Mouse (Mus musculus): ENCODE data around the gene Npr2. TPM values are rescaled to one million over a fixed set of nuclear protein-coding genes. Genes with fewer than 3 reads are reported as not detected.

Npr2 gene
- total RNA-seq, 2 experiments from 2014 or later = 42.9 to 45.1 TPM

DNA sequence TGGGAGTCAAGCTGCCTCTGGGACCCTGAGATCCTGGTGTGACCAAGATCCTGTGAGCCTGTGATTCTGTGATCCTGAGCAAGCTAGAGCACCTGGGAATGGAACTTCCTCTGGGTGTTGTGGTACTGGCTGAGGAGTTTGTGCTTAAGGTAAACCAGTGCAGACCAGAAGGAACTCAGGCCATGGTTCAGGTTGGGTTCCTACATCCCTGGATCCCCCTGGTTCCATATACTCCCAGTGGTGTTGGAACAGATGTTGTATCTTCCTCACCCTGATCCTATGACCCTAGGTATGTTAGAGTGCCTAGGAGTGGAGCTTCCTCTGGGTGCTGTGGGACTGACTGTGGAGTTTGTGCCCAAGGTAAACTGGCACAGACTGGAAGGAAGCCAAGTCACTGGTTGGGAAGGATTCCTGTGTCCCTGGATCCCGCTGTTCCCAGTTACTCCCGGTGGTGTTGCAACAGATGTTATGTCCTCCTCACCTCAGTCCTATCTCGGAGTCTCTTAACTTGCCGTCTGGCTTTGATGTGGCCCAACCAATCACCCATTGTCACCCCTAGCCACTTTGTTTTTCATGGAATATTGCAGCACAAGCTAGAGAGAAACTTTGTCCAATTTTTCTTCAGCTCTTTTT is 11.5 kb upstream of the Npr2 start:
- DNase-seq = no peak
- intact Hi-C loops (cut with DNase I) = loop anchor here (10.0 kb wide), 1 partner anchor 245 kb away; no protein-coding TSS in a partner anchor

GRCm38 (mm10) chr4:43629106-43629817 is 2.5 kb upstream of the Npr2 start:
- intact Hi-C loops (cut with DNase I) = loop anchor here (10.0 kb wide), 1 partner anchor 236 kb away; no protein-coding TSS in a partner anchor
- DNase-seq = no peak

GRCm38 (mm10) chr4:43630030-43630581 is 1.6 kb upstream of the Npr2 start:
- intact Hi-C loops (cut with DNase I) = loop anchor here (1.0 to 2.0 kb wide), 3 partner anchors 27 to 82 kb away; partner anchors contain the start of gene Hint2

GRCm38 (mm10) chr4:43630671-43631045 is 1.1 kb upstream of the Npr2 start:
- intact Hi-C loops (cut with DNase I) = loop anchor here (1.0 to 2.0 kb wide), 3 partner anchors 26 to 82 kb away; partner anchors contain the start of gene Hint2
- peak in 1 of 2 experiments; percentile 45 for DNase-seq

More at GRCm38 (mm10) chr4:43630030-43630581, 1.6 kb upstream of the Npr2 start:
- peak; percentile 91 to 92 for DNase-seq

- peak; percentile 40 to 53 for DNase-seq
- intact Hi-C loops (cut with DNase I) = loop anchor here (2.0 kb wide), 1 partner anchor 25 kb away; the partner anchor contains the start of gene Hint2
These were observed 503 bp downstream of the Npr2 start for GRCm38 (mm10) chr4:43631956-43632920.

GRCm38 (mm10) chr4:43633296-43633695 is 1.6 kb downstream of the Npr2 start:
- DNase-seq = no peak
- intact Hi-C loops (cut with DNase I) = no loop called here

DNA sequence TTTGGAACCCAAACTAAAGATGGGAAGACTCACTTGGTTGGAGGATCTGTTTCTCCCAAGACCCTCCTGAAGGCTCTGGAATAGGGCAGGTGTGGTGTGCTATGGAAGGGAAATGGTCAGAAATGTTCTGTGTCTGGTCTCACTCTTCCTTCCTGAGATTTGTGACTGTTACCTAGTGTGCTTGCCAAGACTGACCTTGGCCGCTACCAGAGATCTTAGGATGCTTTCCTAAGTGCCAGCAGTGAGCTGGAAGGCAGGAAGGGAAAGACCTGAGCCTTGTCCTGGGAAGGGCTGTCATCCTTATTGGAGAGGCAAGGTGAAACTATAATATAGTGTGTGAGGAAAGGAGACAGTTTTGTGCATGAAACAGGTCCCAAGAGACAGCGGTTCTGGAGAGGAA is 2.0 kb downstream of the Npr2 start:
- intact Hi-C loops (cut with DNase I) = no loop called here
- DNase-seq = no peak

- DNase-seq = no peak
These were observed 3.1 kb downstream of the Npr2 start for GRCm38 (mm10) chr4:43634621-43635374.

GRCm38 (mm10) chr4:43636751-43637150 is 5.0 kb downstream of the Npr2 start:
- intact Hi-C loops (cut with DNase I) = no loop called here
- DNase-seq = no peak

More at GRCm38 (mm10) chr4:43634621-43635374, 3.1 kb downstream of the Npr2 start:
- intact Hi-C loops (cut with DNase I) = no loop called here

DNA sequence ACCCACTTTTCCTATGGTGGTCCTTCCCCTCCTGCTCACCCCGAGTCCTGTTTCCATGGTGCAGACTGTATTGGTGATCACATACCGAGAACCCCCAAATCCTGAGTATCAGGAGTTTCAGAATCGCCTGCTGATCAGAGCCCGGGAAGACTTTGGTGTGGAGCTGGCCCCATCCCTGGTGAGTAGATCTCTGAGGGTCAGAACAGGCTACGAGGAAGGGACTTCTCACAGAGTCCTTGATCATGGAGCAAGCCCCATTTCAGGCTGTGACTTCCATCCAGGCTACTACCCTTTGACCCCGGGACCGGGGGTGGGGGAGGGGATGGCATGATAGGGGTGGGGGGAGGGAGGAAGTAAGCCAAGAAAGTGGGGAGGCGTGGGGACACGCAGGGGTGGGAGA is 8.3 kb downstream of the Npr2 start:
- no peak for DNase-seq
- intact Hi-C loops (cut with DNase I) = no loop called here

GRCm38 (mm10) chr4:43640491-43640890 is 8.8 kb downstream of the Npr2 start:
- intact Hi-C loops (cut with DNase I) = no loop called here
- no peak for DNase-seq

GRCm38 (mm10) chr4:43649783-43650182 is 18.0 kb downstream of the Npr2 start:
- no peak for DNase-seq
- intact Hi-C loops (cut with DNase I) = no loop called here

- intact Hi-C loops (cut with DNase I) = no loop called here
These were observed 21.0 kb downstream of the Npr2 start for GRCm38 (mm10) chr4:43652726-43653125.

GRCm38 (mm10) chr4:43653161-43654015 is 21.7 kb downstream of the Npr2 start, which contains the start of gene Spag8:
Gene Spag8 (minus strand): TSS chr4:43653594.
- DNase-seq = peak in 1 of 2 experiments; percentile 38
- intact Hi-C loops (cut with DNase I) = no loop called here

More at GRCm38 (mm10) chr4:43652726-43653125, 21.0 kb downstream of the Npr2 start:
- no peak for DNase-seq

- DNase-seq = peak in 1 of 2 experiments; percentile 20
- intact Hi-C loops (cut with DNase I) = loop anchor here (2.0 kb wide), 2 partner anchors 25 to 67 kb away; partner anchors contain the start of gene Npr2
These were observed 24.1 kb downstream of the Npr2 start for GRCm38 (mm10) chr4:43655656-43656338.

GRCm38 (mm10) chr4:43656339-43657109 is 24.8 kb downstream of the Npr2 start, which contains the start of gene Hint2:
Gene Hint2 (minus strand): TSS chr4:43656466.
- DNase-seq = peak; percentile 95 to 97
- intact Hi-C loops (cut with DNase I) = loop anchor here (2.0 kb wide), 2 partner anchors 26 to 68 kb away; partner anchors contain the start of gene Npr2

- intact Hi-C loops (cut with DNase I) = loop anchor here (2.0 kb wide), 2 partner anchors 26 to 68 kb away; partner anchors contain the start of gene Npr2
These were observed 25.4 kb downstream of the Npr2 start for GRCm38 (mm10) chr4:43657146-43657545.

More at GRCm38 (mm10) chr4:43657146-43657545, 25.4 kb downstream of the Npr2 start:
- no peak for DNase-seq
